Mouse (Mus musculus) thymus, postnatal 10 days (tissue): ENCODE data around the gene Chst11.
A peak's percentile ranks its signal among the peaks of the same experiment; 100 is the strongest.
"Not testable (repeated sequence)": the region's sequence is repeated elsewhere in the genome, so short reads cannot be mapped to it uniquely, and the experiment has no call there.

ENCODE experiments used
- DNase-seq, 2 experiments: peaks; one replicate each; pipeline ENCODE4 v3.0.0; 2021; ENCODE audit warnings: low spot score in 2 of 2

The Chst11 gene

GRCm38 (mm10) chr10:83107921-83108738 is 122.8 kb downstream of the Chst11 start:
- no peak for DNase-seq

- DNase-seq, result peak in 1 of 2 experiments; percentile 28
These were observed 123.6 kb downstream of the Chst11 start for GRCm38 (mm10) chr10:83108946-83109345.

- no peak for DNase-seq
These were observed 125.7 kb downstream of the Chst11 start for GRCm38 (mm10) chr10:83111046-83111445.

- DNase-seq, result no peak
These were observed 127.0 kb downstream of the Chst11 start for GRCm38 (mm10) chr10:83112345-83112744.

- DNase-seq, result no peak
These were observed 129.3 kb downstream of the Chst11 start for GRCm38 (mm10) chr10:83114564-83114963.

GRCm38 (mm10) chr10:83116889-83117288 is 131.6 kb downstream of the Chst11 start:
- DNase-seq, result peak in 1 of 2 experiments; percentile 28

- DNase-seq, result peak in 1 of 2 experiments; percentile 29
These were observed 132.6 kb downstream of the Chst11 start for GRCm38 (mm10) chr10:83117851-83118250.

- DNase-seq, result no peak
These were observed 133.3 kb downstream of the Chst11 start for GRCm38 (mm10) chr10:83118613-83119012.

GRCm38 (mm10) chr10:83119016-83119415 is 133.7 kb downstream of the Chst11 start:
- DNase-seq, result no peak

- DNase-seq, result not testable (repeated sequence)
These were observed 134.2 kb downstream of the Chst11 start for GRCm38 (mm10) chr10:83119461-83119860.

- DNase-seq, result no peak
These were observed 134.6 kb downstream of the Chst11 start for GRCm38 (mm10) chr10:83119909-83120308.

- DNase-seq, result no peak
These were observed 135.6 kb downstream of the Chst11 start for GRCm38 (mm10) chr10:83120938-83121337.

GRCm38 (mm10) chr10:83124560-83124959 is 139.3 kb downstream of the Chst11 start:
- no peak for DNase-seq

- DNase-seq, result peak in 1 of 2 experiments; percentile 21
These were observed 141.1 kb downstream of the Chst11 start for GRCm38 (mm10) chr10:83126447-83126846.

- DNase-seq, result no peak
These were observed 143.1 kb downstream of the Chst11 start for GRCm38 (mm10) chr10:83128435-83128834.

- no peak for DNase-seq
These were observed 144.4 kb downstream of the Chst11 start for GRCm38 (mm10) chr10:83129624-83130218.

- DNase-seq, result no peak
These were observed 145.3 kb downstream of the Chst11 start for GRCm38 (mm10) chr10:83130611-83131010.

GRCm38 (mm10) chr10:83131884-83132283 is 146.6 kb downstream of the Chst11 start:
- no peak for DNase-seq

- DNase-seq, result no peak
These were observed 148.7 kb downstream of the Chst11 start for GRCm38 (mm10) chr10:83133866-83134570.

- DNase-seq, result no peak
These were observed 149.6 kb downstream of the Chst11 start for GRCm38 (mm10) chr10:83134896-83135295.

GRCm38 (mm10) chr10:83135963-83136362 is 150.7 kb downstream of the Chst11 start:
- DNase-seq, result no peak

GRCm38 (mm10) chr10:83137103-83137502 is 151.8 kb downstream of the Chst11 start:
- DNase-seq, result no peak
